Mouse (Mus musculus): ENCODE measurements at regions not wholly inside any gene's neighbourhood (a gene's known extent, or its start where the extent isn't known, plus 50 kb on each side); places are given as distances from the start of the nearest gene placed in this dataset.

GRCm38 (mm10) chr14:62117532-62117931 is 174.9 kb upstream of the Rnaseh2b start:
- no peak for DNase-seq

GRCm38 (mm10) chr14:62118542-62118953 is 173.8 kb upstream of the Rnaseh2b start:
- no peak for DNase-seq

GRCm38 (mm10) chr14:62128918-62129317 is 163.5 kb upstream of the Rnaseh2b start:
- DNase-seq, result no peak

DNA sequence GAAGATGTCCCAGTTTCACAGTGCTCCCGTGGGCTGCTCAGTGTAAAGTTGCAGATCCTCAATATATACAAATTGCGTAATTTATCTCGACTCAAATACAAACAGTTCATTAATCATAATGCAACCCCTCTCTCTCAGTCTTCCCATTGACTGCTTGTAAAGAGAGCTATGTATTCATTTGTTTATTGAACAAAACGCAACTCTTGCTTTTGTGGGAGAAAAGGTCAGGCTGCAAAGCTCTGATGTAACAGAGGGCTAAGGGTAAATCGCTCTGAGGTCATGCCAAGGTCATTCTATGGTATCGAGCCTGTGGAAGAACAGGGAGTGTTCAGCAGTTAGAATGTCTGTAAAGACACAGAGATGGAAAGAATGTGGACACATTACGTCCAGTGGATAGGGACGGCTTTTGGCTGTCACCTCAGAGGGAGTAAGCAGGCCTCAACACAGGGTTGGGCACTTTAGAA is 160.0 kb upstream of the Rnaseh2b start:
- no peak for DNase-seq

GRCm38 (mm10) chr14:62137981-62138380 is 154.4 kb upstream of the Rnaseh2b start:
- DNase-seq, result no peak

DNA sequence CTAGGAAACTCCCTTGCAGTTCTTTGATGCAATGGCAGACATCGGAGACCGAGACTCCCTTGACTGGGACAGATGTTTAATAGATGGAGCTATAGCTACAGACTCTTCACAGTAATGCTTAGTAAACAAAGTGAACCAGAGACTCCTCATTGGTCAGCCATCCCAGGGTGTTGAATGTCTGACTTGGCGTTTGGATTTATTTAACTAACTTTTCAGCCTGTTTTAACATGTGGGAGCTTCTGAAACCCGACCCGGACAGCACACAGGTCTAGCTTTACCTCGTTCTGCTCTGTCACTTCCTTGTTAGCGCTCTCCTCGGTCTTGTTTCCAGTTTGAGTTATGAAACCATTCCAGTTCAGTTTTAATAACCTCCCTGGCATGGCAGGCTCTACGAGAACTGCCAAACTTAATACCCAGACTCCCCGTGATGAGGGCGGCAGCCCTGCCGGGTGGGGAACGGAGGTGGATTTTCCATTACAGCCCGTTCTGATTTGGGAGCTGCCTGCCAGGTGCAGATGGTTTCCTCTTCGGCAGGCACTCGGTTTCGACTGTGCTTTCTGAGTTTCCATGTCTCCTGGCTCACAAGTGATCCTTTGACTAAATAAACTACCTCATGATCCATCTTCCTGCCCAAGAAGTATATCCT is 147.9 kb upstream of the Rnaseh2b start:
- DNase-seq, result no peak

- DNase-seq, result no peak
These were observed 135.2 kb upstream of the Rnaseh2b start for GRCm38 (mm10) chr14:62157038-62157716.

- no peak for DNase-seq
These were observed 132.7 kb upstream of the Rnaseh2b start for GRCm38 (mm10) chr14:62159690-62160089.

DNA sequence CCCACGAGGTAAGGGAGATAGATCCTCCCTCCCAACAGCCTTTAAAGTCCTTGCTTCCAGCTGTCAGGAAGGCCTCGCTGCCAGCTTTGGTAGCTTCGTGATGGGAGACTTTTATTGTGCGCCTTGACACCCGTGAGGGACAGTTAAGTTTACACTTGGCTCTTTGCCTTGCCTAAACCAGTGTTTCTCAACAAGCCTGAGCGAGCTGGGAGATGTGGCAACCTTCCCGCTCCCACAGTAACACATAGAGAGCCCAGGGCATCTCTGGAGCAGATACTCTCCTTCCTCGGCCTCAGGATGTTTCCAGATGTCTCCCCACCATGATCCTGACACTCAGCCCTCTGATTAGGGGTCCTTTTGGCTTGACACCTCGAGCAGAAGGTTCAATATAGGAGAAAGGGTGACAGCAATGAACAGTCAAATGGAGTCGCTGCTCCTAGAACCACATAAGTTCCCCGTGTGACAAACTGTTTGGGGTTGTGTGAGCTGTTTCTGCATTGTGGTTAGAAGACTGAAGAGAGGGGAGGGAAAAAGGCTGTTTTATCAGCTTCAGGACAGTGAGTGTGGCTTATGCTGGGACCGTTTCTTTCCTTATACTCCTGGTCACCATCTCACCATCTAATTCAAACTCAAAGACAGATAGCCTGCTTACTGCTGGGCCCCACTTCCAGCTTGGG is 129.1 kb upstream of the Rnaseh2b start:
- no peak for DNase-seq

DNA sequence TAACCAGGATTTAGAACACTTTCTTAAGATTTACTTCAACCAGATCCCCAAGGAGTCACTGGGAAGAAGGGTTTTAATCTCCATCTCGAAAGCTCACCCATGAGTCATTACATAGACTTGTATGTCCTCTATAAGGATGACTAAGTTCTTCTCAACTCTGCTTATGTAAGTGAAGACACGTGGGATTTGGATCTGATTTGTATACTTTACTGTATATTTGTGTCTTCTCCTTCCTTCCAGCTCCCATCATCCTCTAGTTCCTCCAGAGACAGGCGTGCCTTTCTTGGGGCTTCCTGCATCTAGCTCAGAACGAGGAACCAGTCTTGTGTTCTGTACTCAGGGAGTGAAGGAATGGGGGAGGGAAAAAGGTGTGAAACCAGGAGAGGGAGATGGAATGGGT is 127.5 kb upstream of the Rnaseh2b start:
- no peak for DNase-seq

DNA sequence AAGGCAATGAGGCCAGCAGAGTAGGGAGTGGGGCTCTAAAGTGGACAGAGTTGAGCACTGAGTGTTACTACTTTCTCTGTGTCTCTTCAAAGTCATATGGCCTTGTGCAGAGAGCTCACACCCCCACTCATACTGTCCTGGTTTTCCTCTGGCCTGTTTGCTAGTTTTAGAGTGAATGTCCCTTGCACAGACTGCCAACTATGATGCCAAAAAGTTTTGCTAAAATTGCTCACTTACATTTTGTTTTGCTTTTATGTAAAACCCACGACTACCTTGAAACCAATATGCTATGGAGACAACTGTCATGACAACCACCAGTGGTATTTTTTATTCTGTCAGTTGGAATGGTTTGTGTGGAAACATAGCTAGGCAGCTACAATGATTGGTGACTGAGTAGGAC is 126.4 kb upstream of the Rnaseh2b start:
- no peak for DNase-seq

- DNase-seq, result no peak
These were observed 125.8 kb upstream of the Rnaseh2b start for GRCm38 (mm10) chr14:62166596-62166995.

GRCm38 (mm10) chr14:62167090-62167489 is 125.3 kb upstream of the Rnaseh2b start:
- no peak for DNase-seq

- no peak for DNase-seq
These were observed 123.7 kb upstream of the Rnaseh2b start for GRCm38 (mm10) chr14:62168711-62169110.

DNA sequence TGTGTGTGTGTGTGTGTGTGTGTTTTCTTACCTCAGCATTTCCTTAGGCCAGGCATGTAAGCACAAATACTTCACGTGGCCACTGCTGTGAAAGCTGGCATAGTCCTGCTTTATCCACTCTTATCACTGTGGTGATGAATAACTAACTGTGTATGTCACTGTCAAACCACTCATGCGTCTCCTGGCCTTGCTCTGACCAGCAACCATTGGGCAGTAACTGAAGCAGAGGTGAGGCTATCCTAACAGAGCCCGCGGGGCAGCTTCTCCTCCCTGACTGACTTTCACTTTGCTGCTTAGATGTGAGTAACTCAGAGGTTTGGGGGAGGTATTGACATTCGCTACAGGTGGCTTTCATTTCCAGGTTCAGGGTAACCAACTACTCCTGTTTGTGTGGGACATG is 122.0 kb upstream of the Rnaseh2b start:
- no peak for DNase-seq

GRCm38 (mm10) chr14:62171256-62172047 is 120.9 kb upstream of the Rnaseh2b start:
- no peak for DNase-seq

- no peak for DNase-seq
These were observed 118.4 kb upstream of the Rnaseh2b start for GRCm38 (mm10) chr14:62173835-62174530.

- no peak for DNase-seq
These were observed 116.9 kb upstream of the Rnaseh2b start for GRCm38 (mm10) chr14:62175384-62176048.

- no peak for DNase-seq
These were observed 114.9 kb upstream of the Rnaseh2b start for GRCm38 (mm10) chr14:62177509-62177908.

DNA sequence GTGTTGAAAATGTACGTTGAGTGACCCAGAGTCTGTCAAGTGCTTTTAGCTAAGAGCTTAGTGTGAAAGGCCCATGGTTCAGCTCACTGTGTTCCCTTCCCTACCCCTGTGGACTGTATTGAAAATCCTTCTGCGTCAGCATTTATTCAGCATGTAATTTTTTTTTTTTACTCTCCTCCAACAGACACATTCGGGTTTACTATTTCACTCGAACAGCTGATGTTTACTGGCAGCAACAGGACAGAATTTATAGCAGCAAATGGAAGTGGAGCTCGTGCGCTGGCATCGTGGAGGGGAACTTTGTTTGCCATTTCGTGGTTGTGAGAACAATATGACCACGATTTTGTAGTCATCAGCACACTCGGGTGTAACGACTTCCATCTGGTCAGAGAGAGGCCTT is 105.0 kb upstream of the Rnaseh2b start:
- DNase-seq, result no peak

- no peak for DNase-seq
These were observed 104.1 kb upstream of the Rnaseh2b start for GRCm38 (mm10) chr14:62188147-62188885.

Measured in liver (tissue).